Mouse (Mus musculus) cerebellum, adult 18-20 months (tissue): ENCODE results near the gene Smad1.

Source experiments
- DNase-seq, 2 experiments: peaks; one replicate each; pipeline ENCODE4 v3.0.0; 2021

Smad1 gene

GRCm38 (mm10) chr8:79294610-79295275, 104.6 kb downstream of the Smad1 start, which contains the start of gene Mmaa:
Gene Mmaa (minus strand): TSS chr8:79294937.
- DNase-seq = peak; percentile 96 to 98

GRCm38 (mm10) chr8:79293841-79294240, 105.5 kb downstream of the Smad1 start:
- DNase-seq = no peak

- DNase-seq = no peak
Measured at GRCm38 (mm10) chr8:79292712-79293264, 106.5 kb downstream of the Smad1 start.

- peak; percentile 25 to 28 for DNase-seq
Measured at GRCm38 (mm10) chr8:79289592-79289991, 109.7 kb downstream of the Smad1 start.

- no peak for DNase-seq
Measured at GRCm38 (mm10) chr8:79288681-79289080, 110.6 kb downstream of the Smad1 start.
